Mouse (Mus musculus) MEL (cell line): Measurements from ENCODE around the gene Map3k15. TPM values are rescaled to one million over a fixed set of nuclear protein-coding genes. Genes with fewer than 3 reads are reported as not detected.

Source experiments
- DNase-seq: peaks from one replicate; pipeline ENCODE4 v3.0.0; 2011; ENCODE audit warnings: low read depth, low spot score
- H3K27ac ChIP-seq: 2 replicates; pipeline ENCODE4 v1.5.1; 2012; ENCODE audit warnings: low read depth, mild to moderate bottlenecking, control low read depth, low read length, moderate library complexity; ENCODE audit not compliant: control insufficient read depth
- H3K27me3 ChIP-seq, 2 experiments: fragments of 150-350 bp in 1 of 2; sonication (generic) in 1 of 2; 2 replicates each; pipeline ENCODE4 v1.6.1; 2012; ENCODE audit warnings: low read length in 2 of 2, mild to moderate bottlenecking in 2 of 2, improper control_type of control experiment in 1 of 2, moderate library complexity in 1 of 2; ENCODE audit not compliant: insufficient read depth in 2 of 2, control insufficient read depth in 1 of 2
- H3K36me3 ChIP-seq, 2 experiments: 2 replicates each; pipeline ENCODE4 v1.6.1; 2012 to 2014; ENCODE audit warnings: low read length in 2 of 2, improper control_type of control experiment in 1 of 2, inconsistent platforms in 1 of 2, mild to moderate bottlenecking in 1 of 2; ENCODE audit not compliant: insufficient read depth in 2 of 2, control insufficient read depth in 1 of 2
- H3K4me1 ChIP-seq, 2 experiments: fragments of 150-350 bp in 1 of 2; sonication (generic) in 1 of 2; 2 replicates each; pipeline ENCODE4 v1.6.1; 2012; ENCODE audit warnings: low read length in 2 of 2, improper control_type of control experiment in 1 of 2, mild to moderate bottlenecking in 1 of 2; ENCODE audit not compliant: insufficient read depth in 2 of 2, control insufficient read depth in 1 of 2
- H3K4me3 ChIP-seq, 2 experiments: fragments of 150-350 bp in 1 of 2; sonication (generic) in 1 of 2; 2 replicates each; pipeline ENCODE4 v1.5.1; 2012; ENCODE audit warnings: low read depth in 2 of 2, low read length in 2 of 2, mild to moderate bottlenecking in 2 of 2, moderate library complexity in 2 of 2, control low read depth in 1 of 2, improper control_type of control experiment in 1 of 2; ENCODE audit not compliant: control insufficient read depth in 1 of 2, insufficient read depth in 1 of 2
- H3K79me2 ChIP-seq: 2 replicates; pipeline ENCODE4 v1.6.1; 2012; ENCODE audit warnings: mild to moderate bottlenecking, low read length, moderate library complexity; ENCODE audit not compliant: control insufficient read depth, poor library complexity, insufficient read depth
- H3K9ac ChIP-seq: 2 replicates; pipeline ENCODE4 v1.6.1; 2012; ENCODE audit warnings: low read depth, mild to moderate bottlenecking, control low read depth, low read length, moderate library complexity; ENCODE audit not compliant: control insufficient read depth, poor library complexity, severe bottlenecking
- H3K9me3 ChIP-seq: fragments of 150-350 bp; sonication (generic); replicated peaks from 2 replicates; pipeline ENCODE4 v1.6.1; 2012; ENCODE audit warnings: mild to moderate bottlenecking, low read length, improper control_type of control experiment, moderate library complexity; ENCODE audit not compliant: insufficient read depth
- BHLHE40 ChIP-seq: IDR thresholded peaks from 2 replicates; pipeline ENCODE4 v1.6.1; 2012; ENCODE audit warnings: low read depth, mild to moderate bottlenecking, inconsistent platforms, low read length, improper control_type of control experiment, borderline replicate concordance
- CHD1 ChIP-seq: IDR thresholded peaks from 2 replicates; pipeline ENCODE4 v1.6.1; 2012; ENCODE audit warnings: low read depth, mild to moderate bottlenecking, inconsistent platforms, low read length, improper control_type of control experiment
- CHD2 ChIP-seq: IDR thresholded peaks from 2 replicates; pipeline ENCODE4 v1.6.1; 2011; ENCODE audit warnings: low read length, improper control_type of control experiment
- CTCF ChIP-seq, 3 experiments: IDR thresholded peaks in 2 of 3; conservative IDR thresholded peaks in 1 of 3; 2 replicates each; pipeline ENCODE4 v1.5.1; 2011 to 2012; ENCODE audit warnings: low read length in 3 of 3, low read depth in 2 of 3, mild to moderate bottlenecking in 2 of 3, improper control_type of control experiment in 1 of 3, inconsistent platforms in 1 of 3, mixed read lengths in 1 of 3, moderate library complexity in 1 of 3; ENCODE audit not compliant: control insufficient read depth in 1 of 3, insufficient read depth in 1 of 3, poor library complexity in 1 of 3, severe bottlenecking in 1 of 3
- ELF1 ChIP-seq: IDR thresholded peaks from 2 replicates; pipeline ENCODE4 v1.6.1; 2014; ENCODE audit warnings: low read depth, mild to moderate bottlenecking, inconsistent platforms, low read length, improper control_type of control experiment, moderate library complexity
- EP300 ChIP-seq, 2 experiments: IDR thresholded peaks; 2 replicates each; pipeline ENCODE4 v1.6.1; 2011; ENCODE audit warnings: improper control_type of control experiment in 2 of 2, low read length in 2 of 2, low read depth in 1 of 2, mild to moderate bottlenecking in 1 of 2
- ETS1 ChIP-seq: IDR thresholded peaks from 2 replicates; pipeline ENCODE4 v1.6.1; 2012; ENCODE audit warnings: low read depth, mild to moderate bottlenecking, inconsistent platforms, low read length, improper control_type of control experiment, moderate library complexity
- GABPA ChIP-seq: IDR thresholded peaks from 2 replicates; pipeline ENCODE4 v1.6.1; 2012; ENCODE audit warnings: low read depth, mild to moderate bottlenecking, inconsistent platforms, low read length, improper control_type of control experiment, moderate library complexity
- GATA1 ChIP-seq: IDR thresholded peaks from 2 replicates; pipeline ENCODE4 v1.6.1; 2011; ENCODE audit warnings: low read depth, low read length, improper control_type of control experiment
- HCFC1 ChIP-seq: IDR thresholded peaks from 2 replicates; pipeline ENCODE4 v1.6.1; 2012; ENCODE audit warnings: low read depth, mild to moderate bottlenecking, inconsistent platforms, low read length, improper control_type of control experiment, moderate library complexity
- JUND ChIP-seq: IDR thresholded peaks from 2 replicates; pipeline ENCODE4 v1.6.1; 2011; ENCODE audit warnings: low read depth, mild to moderate bottlenecking, improper control_type of control experiment, low read length
- KAT2A ChIP-seq: conservative IDR thresholded peaks from 2 replicates; pipeline ENCODE4 v1.6.1; 2012; ENCODE audit warnings: low read depth, low read length, improper control_type of control experiment, inconsistent platforms
- MAFK ChIP-seq: IDR thresholded peaks from 2 replicates; pipeline ENCODE4 v1.6.1; 2011; ENCODE audit warnings: low read depth, mild to moderate bottlenecking, low read length, improper control_type of control experiment, borderline replicate concordance
- MAX ChIP-seq: IDR thresholded peaks from 2 replicates; pipeline ENCODE4 v1.6.1; 2011; ENCODE audit warnings: low read length, improper control_type of control experiment
- MAZ ChIP-seq: IDR thresholded peaks from 2 replicates; pipeline ENCODE4 v1.6.1; 2012; ENCODE audit warnings: low read depth, mild to moderate bottlenecking, inconsistent platforms, low read length, improper control_type of control experiment
- MEF2A ChIP-seq: IDR thresholded peaks from 2 replicates; pipeline ENCODE4 v1.6.1; 2014; ENCODE audit warnings: low read depth, mild to moderate bottlenecking, inconsistent platforms, low read length, improper control_type of control experiment; ENCODE audit not compliant: poor library complexity, insufficient replicate concordance, severe bottlenecking; ENCODE audit errors: extremely low read depth
- MXI1 ChIP-seq: IDR thresholded peaks from 2 replicates; pipeline ENCODE4 v1.6.1; 2011; ENCODE audit warnings: mild to moderate bottlenecking, low read depth, low read length, improper control_type of control experiment
- MYB ChIP-seq: IDR thresholded peaks from 2 replicates; pipeline ENCODE4 v1.6.1; 2011; ENCODE audit warnings: mild to moderate bottlenecking, low read depth, low read length, improper control_type of control experiment
- MYC ChIP-seq: IDR thresholded peaks from 2 replicates; pipeline ENCODE4 v1.6.1; 2011; ENCODE audit warnings: low read depth, mild to moderate bottlenecking, low read length, improper control_type of control experiment, moderate library complexity
- NELFE ChIP-seq: IDR thresholded peaks from 2 replicates; pipeline ENCODE4 v1.6.1; 2011; ENCODE audit warnings: low read depth, low read length, improper control_type of control experiment
- NRF1 ChIP-seq: IDR thresholded peaks from 2 replicates; pipeline ENCODE4 v1.6.1; 2014; ENCODE audit warnings: low read depth, mild to moderate bottlenecking, inconsistent platforms, low read length, improper control_type of control experiment, moderate library complexity; ENCODE audit not compliant: poor library complexity, insufficient read depth, severe bottlenecking
- POLR2A ChIP-seq, 2 experiments: IDR thresholded peaks; 2 replicates each; pipeline ENCODE4 v1.6.1; 2011 to 2012; ENCODE audit warnings: low read length in 2 of 2, mild to moderate bottlenecking in 2 of 2, control low read depth in 1 of 2, improper control_type of control experiment in 1 of 2, low read depth in 1 of 2, moderate library complexity in 1 of 2; ENCODE audit not compliant: control insufficient read depth in 1 of 2, insufficient read depth in 1 of 2, poor library complexity in 1 of 2
- POLR2AphosphoS2 ChIP-seq: IDR thresholded peaks from 2 replicates; pipeline ENCODE4 v1.6.1; 2011; ENCODE audit warnings: low read length, improper control_type of control experiment
- POLR2AphosphoS5 ChIP-seq: IDR thresholded peaks from 2 replicates; pipeline ENCODE4 v1.6.1; 2012; ENCODE audit warnings: low read depth, borderline replicate concordance, mild to moderate bottlenecking, inconsistent platforms, low read length, moderate library complexity, mixed read lengths
- RAD21 ChIP-seq: IDR thresholded peaks from 2 replicates; pipeline ENCODE4 v1.6.1; 2011; ENCODE audit warnings: mild to moderate bottlenecking, low read depth, low read length, improper control_type of control experiment
- RCOR1 ChIP-seq: IDR thresholded peaks from 2 replicates; pipeline ENCODE4 v1.6.1; 2012; ENCODE audit warnings: low read depth, mild to moderate bottlenecking, inconsistent platforms, low read length, improper control_type of control experiment
- SIN3A ChIP-seq: IDR thresholded peaks from 2 replicates; pipeline ENCODE4 v1.6.1; 2012; ENCODE audit warnings: low read length, improper control_type of control experiment, inconsistent platforms
- SMC3 ChIP-seq: IDR thresholded peaks from 2 replicates; pipeline ENCODE4 v1.6.1; 2011; ENCODE audit warnings: low read depth, low read length, improper control_type of control experiment
- TAL1 ChIP-seq: IDR thresholded peaks from 2 replicates; pipeline ENCODE4 v1.6.1; 2012; ENCODE audit warnings: mild to moderate bottlenecking, inconsistent platforms, low read length, moderate library complexity, mixed read lengths
- TBP ChIP-seq: IDR thresholded peaks from 2 replicates; pipeline ENCODE4 v1.8.0; 2011; ENCODE audit warnings: low read depth, low read length, improper control_type of control experiment
- TCF12 ChIP-seq: IDR thresholded peaks from 2 replicates; pipeline ENCODE4 v1.6.1; 2014; ENCODE audit warnings: low read depth, mild to moderate bottlenecking, inconsistent platforms, low read length, improper control_type of control experiment, moderate library complexity
- UBTF ChIP-seq: IDR thresholded peaks from 2 replicates; pipeline ENCODE4 v1.6.1; 2012; ENCODE audit warnings: low read depth, mild to moderate bottlenecking, inconsistent platforms, low read length, improper control_type of control experiment, moderate library complexity, borderline replicate concordance; ENCODE audit not compliant: insufficient read depth
- USF1 ChIP-seq: IDR thresholded peaks from 2 replicates; pipeline ENCODE4 v1.6.1; 2014; ENCODE audit warnings: low read depth, mild to moderate bottlenecking, inconsistent platforms, low read length, improper control_type of control experiment, moderate library complexity
- USF2 ChIP-seq, 2 experiments: IDR thresholded peaks; 2 replicates each; pipeline ENCODE4 v1.6.1; 2011 to 2012; ENCODE audit warnings: improper control_type of control experiment in 2 of 2, low read length in 2 of 2, borderline replicate concordance in 1 of 2, inconsistent platforms in 1 of 2, low read depth in 1 of 2, mild to moderate bottlenecking in 1 of 2; ENCODE audit not compliant: insufficient read depth in 1 of 2
- ZC3H11A ChIP-seq: IDR thresholded peaks from 2 replicates; pipeline ENCODE4 v1.6.1; 2012; ENCODE audit warnings: low read depth, mild to moderate bottlenecking, inconsistent platforms, low read length, improper control_type of control experiment
- ZKSCAN1 ChIP-seq: IDR thresholded peaks from 2 replicates; pipeline ENCODE4 v1.6.1; 2012; ENCODE audit warnings: low read depth, mild to moderate bottlenecking, inconsistent platforms, low read length, improper control_type of control experiment, moderate library complexity
- ZMIZ1 ChIP-seq: IDR thresholded peaks from 2 replicates; pipeline ENCODE4 v1.6.1; 2012; ENCODE audit warnings: low read depth, mild to moderate bottlenecking, inconsistent platforms, low read length, improper control_type of control experiment, moderate library complexity
- ZNF384 ChIP-seq: IDR thresholded peaks from 2 replicates; pipeline ENCODE4 v1.6.1; 2012; ENCODE audit warnings: low read depth, mild to moderate bottlenecking, inconsistent platforms, low read length, improper control_type of control experiment
- polyA plus RNA-seq, 2 experiments: library from polyadenylated mRNA; stranded (reverse) in 1 of 2; unstranded in 1 of 2; fragments of >175 nt in 1 of 2; fragments of >200 nt in 1 of 2; gene quantifications; 2 replicates each; pipeline versions ENCODE4 v1.2.1 to v1.2.4; 2012; ENCODE audit warnings: low replicate concordance in 2 of 2, low read depth in 1 of 2; ENCODE audit not compliant: insufficient read length in 2 of 2, insufficient read depth in 1 of 2, missing spikeins in 1 of 2
- total RNA-seq: library from RNA; depleted of rRNA; stranded (reverse); fragments of 300-350 nt; gene quantifications from 2 replicates; pipeline ENCODE4 v1.2.3, GENCODE M21; 2012

The Map3k15 gene
- total and polyA plus RNA-seq, 3 experiments: 14.8 to 16.9 TPM; not detected in 1

DNA sequence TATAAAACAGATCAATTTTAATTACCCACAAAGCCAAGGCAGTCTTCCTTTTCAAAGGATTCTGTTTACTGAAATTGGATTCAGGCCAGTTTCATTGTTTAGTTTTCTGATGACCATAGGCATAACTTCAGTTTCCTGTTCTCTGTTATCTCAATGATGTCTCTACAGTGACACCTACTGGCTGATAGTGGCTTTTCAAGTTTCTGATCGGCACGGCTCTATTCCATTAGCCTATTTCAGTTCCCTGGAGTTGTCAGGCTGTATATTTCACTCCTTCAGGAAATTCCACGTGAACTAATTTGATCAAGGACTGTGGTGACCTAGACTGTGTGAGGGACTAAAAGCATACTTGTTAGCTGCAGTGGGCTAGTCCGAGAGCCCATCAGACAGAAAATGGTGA lies 25.0 kb upstream of the Map3k15 start:
- no peaks in the 10 kb centered on the region for H3K9me3 ChIP-seq
- no peak overlapping the region for H3K9ac ChIP-seq
- no peak overlapping the region for H3K4me3 ChIP-seq
- no peak overlapping the region for H3K27ac ChIP-seq
- peaks cover 8% of the 10 kb centered on the region in 2 experiments for H3K4me1 ChIP-seq
- H3K27me3 ChIP-seq: no peaks in the 10 kb centered on the region
- peak; percentile 81 for DNase-seq
- peaks cover 0 to 6% of the 10 kb centered on the region in 2 experiments; a peak in 2 of 4 replicates for H3K36me3 ChIP-seq
- no peaks in the 10 kb centered on the region for H3K79me2 ChIP-seq
- TF ChIP-seq MYC (no peak), CHD1 (no peak), RAD21 (peak; percentile 96), MAX (no peak), GATA1 (peak; percentile 71), CHD2 (no peak), TCF12 (no peak), ETS1 (no peak), POLR2A (IDR thresholded peaks at IDR 0.05; ENCODE audit: control insufficient read depth in 1 of 2, insufficient read depth in 1 of 2, low read depth in 1 of 2, low read length in 2 of 2, poor library complexity in 1 of 2) (no peak), MYB (no peak), ZC3H11A (peak; percentile 88), USF1 (no peak), GABPA (no peak), BHLHE40 (no peak), NELFE (no peak), TAL1 (no peak), RCOR1 (no peak), ZMIZ1 (no peak), ZKSCAN1 (no peak), UBTF (no peak), JUND (no peak), USF2 (IDR thresholded peaks at IDR 0.05; ENCODE audit: borderline replicate concordance in 1 of 2, insufficient read depth in 1 of 2, low read depth in 1 of 2, low read length in 2 of 2) (no peak), SMC3 (peak; percentile 92), POLR2AphosphoS2 (no peak), MAZ (no peak), POLR2AphosphoS5 (no peak), TBP (no peak), MXI1 (no peak), SIN3A (peak; percentile 52; the same call in 1 of the 2 replicates), ZNF384 (no peak), KAT2A (no peak), ELF1 (no peak), CTCF (IDR thresholded peaks at IDR 0.05 in 2 of 3, conservative IDR thresholded peaks at IDR 0.05 in 1 of 3; ENCODE audit: control insufficient read depth in 1 of 3, insufficient read depth in 1 of 3, low read depth in 2 of 3, low read length in 3 of 3, poor library complexity in 1 of 3, severe bottlenecking in 1 of 3) (peak; percentile 17 to 94 (median 73); a peak in 5 of 6 replicates), HCFC1 (no peak), EP300 (IDR thresholded peaks at IDR 0.05; ENCODE audit: low read depth in 1 of 2, low read length in 2 of 2) (0 out of 4 replicates have a peak, but pooled peaks of 1 of the 2 experiments have one; percentile 14), NRF1 (no peak), MAFK (no peak), MEF2A (no peak)
